8 mouse cellular contexts compared by ENCODE assay signal in the genomic region with DNA sequence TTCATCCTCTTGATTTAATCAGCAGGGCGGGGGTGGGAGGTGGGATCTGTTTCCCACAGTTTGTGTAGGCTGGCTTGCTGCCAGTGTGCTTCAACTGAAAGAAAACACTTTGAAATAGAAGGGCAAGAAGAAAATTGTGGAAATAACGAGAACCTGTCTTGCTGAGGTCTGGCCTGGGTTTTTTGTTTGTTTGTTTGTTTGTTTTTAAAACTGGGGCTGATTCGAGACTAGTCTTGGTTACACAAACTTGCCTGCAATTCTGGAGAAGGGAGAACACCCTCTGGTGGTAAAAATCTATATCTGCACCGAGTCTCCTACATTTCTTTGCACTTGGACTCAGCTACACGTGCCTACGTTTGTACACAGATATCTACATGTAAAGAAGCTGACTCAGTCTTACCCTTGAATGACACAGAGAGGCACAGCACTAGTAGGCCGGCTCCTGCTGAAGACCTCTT. TPM values are rescaled to one million over a fixed set of nuclear protein-coding genes. Genes with fewer than 3 reads are reported as not detected.
DNase-seq lines count a peak whose midpoint lies in the region; ATAC-seq and TF ChIP-seq lines count a peak whose summit lies in the region.

No protein-coding gene starts in this region.

- ATAC-seq in embryonic facial prominence, embryonic 14.5 days (ENCODE audit: low read depth), result peak; percentile 20; the same call in 1 of the 2 replicates
- peak; percentile 61; the same call in 1 of the 2 replicates for ATAC-seq in hindbrain, embryonic 15.5 days (ENCODE audit: low FRiP score, low read depth)
- ATAC-seq in midbrain, embryonic 11.5 days (ENCODE audit: low FRiP score), result no peak

- H3K4me2 ChIP-seq in embryonic facial prominence, embryonic 14.5 days (ENCODE audit: low read depth, low read length), result peak overlapping the region; percentile 6; the same call in 1 of the 2 replicates
- H3K4me2 ChIP-seq in hindbrain, embryonic 15.5 days, result no peak overlapping the region
- H3K4me2 ChIP-seq in midbrain, embryonic 11.5 days, result no peak overlapping the region

- no peaks in the 10 kb centered on the region for H3K79me2 ChIP-seq in heart, adult 2 months (replicated peaks; ENCODE audit: control insufficient read depth, insufficient read depth, low read length)

- TF ChIP-seq POLR2A in heart, adult 2 months (IDR thresholded peaks at IDR 0.05; ENCODE audit: insufficient read depth, low read depth, low read length), result 0 out of 2 replicates have a peak, but pooled peaks have one; percentile 19

- H3K9ac ChIP-seq in heart, adult 2 months (ENCODE audit: low read depth, low read length), result peak overlapping the region; percentile 25
- no peak overlapping the region for H3K9ac ChIP-seq in embryonic facial prominence, embryonic 14.5 days (ENCODE audit: low read depth, low read length)
- no peak overlapping the region for H3K9ac ChIP-seq in hindbrain, embryonic 15.5 days
- no peak overlapping the region for H3K9ac ChIP-seq in midbrain, embryonic 11.5 days (ENCODE audit: low read length)

- DNase-seq in heart, adult 2 months, result peak in 1 of 2 experiments; percentile 39
- DNase-seq in heart, postnatal 4 days, result no peak
- peak; percentile 64 for DNase-seq in R1 (ENCODE audit: low read depth, low spot score)
- peak; percentile 75 for DNase-seq in embryonic facial prominence, embryonic 14.5 days (ENCODE audit: low spot score)
- DNase-seq in left cerebral cortex, adult 9 months (ENCODE audit: low spot score in 2 of 2), result peak; percentile 20 to 64
- peak; percentile 85 for DNase-seq in midbrain, embryonic 11.5 days (ENCODE audit: low spot score, missing footprints)
- no peak for DNase-seq in spleen, adult 18-20 months

- H3K27me3 ChIP-seq in heart, adult 2 months (ENCODE audit: control insufficient read depth, insufficient read depth, low read length), result no peaks in the 10 kb centered on the region
- no peaks in the 10 kb centered on the region for H3K27me3 ChIP-seq in embryonic facial prominence, embryonic 14.5 days (replicated peaks; ENCODE audit: control insufficient read depth, insufficient read depth, low read length)
- no peaks in the 10 kb centered on the region for H3K27me3 ChIP-seq in hindbrain, embryonic 15.5 days
- no peaks in the 10 kb centered on the region for H3K27me3 ChIP-seq in midbrain, embryonic 11.5 days (ENCODE audit: control insufficient read depth, insufficient read depth, low read length)

- H3K9me3 ChIP-seq in embryonic facial prominence, embryonic 14.5 days (ENCODE audit: control insufficient read depth, low read length), result no peaks in the 10 kb centered on the region
- no peaks in the 10 kb centered on the region for H3K9me3 ChIP-seq in hindbrain, embryonic 15.5 days
- H3K9me3 ChIP-seq in midbrain, embryonic 11.5 days (ENCODE audit: control insufficient read depth, low read length), result no peaks in the 10 kb centered on the region

- peaks cover 6% of the 10 kb centered on the region for H3K36me3 ChIP-seq in heart, adult 2 months (ENCODE audit: control insufficient read depth, insufficient read depth, low read length)
- no peaks in the 10 kb centered on the region for H3K36me3 ChIP-seq in embryonic facial prominence, embryonic 14.5 days (ENCODE audit: control insufficient read depth, insufficient read depth, low read length)
- no peaks in the 10 kb centered on the region for H3K36me3 ChIP-seq in hindbrain, embryonic 15.5 days
- no peaks in the 10 kb centered on the region for H3K36me3 ChIP-seq in midbrain, embryonic 11.5 days (ENCODE audit: control insufficient read depth, insufficient read depth, low read length)

- no peak for TF ChIP-seq EP300 in heart, adult 2 months (IDR thresholded peaks at IDR 0.05; ENCODE audit: insufficient read depth, low read depth, low read length)

- H3K4me3 ChIP-seq in heart, adult 2 months, result no peak overlapping the region
- no peak overlapping the region for H3K4me3 ChIP-seq in embryonic facial prominence, embryonic 14.5 days (ENCODE audit: low read depth, low read length)
- no peak overlapping the region for H3K4me3 ChIP-seq in hindbrain, embryonic 15.5 days
- no peak overlapping the region for H3K4me3 ChIP-seq in midbrain, embryonic 11.5 days (ENCODE audit: low read depth, low read length)

- peak; percentile 91 for TF ChIP-seq CTCF in heart, adult 2 months (IDR thresholded peaks at IDR 0.05)

- 5% methylated on average over 7 of the region's 7 CpGs for WGBS in heart, adult 2 months
- WGBS in embryonic facial prominence, embryonic 14.5 days, result 18% methylated on average over 7 of the region's 7 CpGs
- 27% methylated on average over 7 of the region's 7 CpGs for WGBS in hindbrain, embryonic 15.5 days
- 34% methylated on average over 7 of the region's 7 CpGs for WGBS in midbrain, embryonic 11.5 days

- H3K27ac ChIP-seq in heart, adult 2 months, result peak overlapping the region; percentile 88
- H3K27ac ChIP-seq in embryonic facial prominence, embryonic 14.5 days (replicated peaks; ENCODE audit: low read depth, low read length), result peak overlapping the region; percentile 25
- peak overlapping the region; percentile 77 for H3K27ac ChIP-seq in hindbrain, embryonic 15.5 days (replicated peaks)
- H3K27ac ChIP-seq in midbrain, embryonic 11.5 days (ENCODE audit: low read depth, low read length), result no peak overlapping the region

- H3K4me1 ChIP-seq in heart, adult 2 months (ENCODE audit: control insufficient read depth, insufficient read depth, low read length), result peaks cover 23% of the 10 kb centered on the region
- peaks cover 19% of the 10 kb centered on the region for H3K4me1 ChIP-seq in embryonic facial prominence, embryonic 14.5 days (ENCODE audit: control insufficient read depth, insufficient read depth, low read length)
- peaks cover 11% of the 10 kb centered on the region; the same call in 1 of the 2 replicates for H3K4me1 ChIP-seq in hindbrain, embryonic 15.5 days (replicated peaks)
- no peaks in the 10 kb centered on the region for H3K4me1 ChIP-seq in midbrain, embryonic 11.5 days (ENCODE audit: control insufficient read depth, insufficient read depth, low read length)

- intact Hi-C loops in heart, adult 2 months (cut with DNase I), result loop anchor here (1.0 to 5.0 kb wide), 3 partner anchors 90 to 367 kb away; partner anchors contain the start of gene Itm2b

RNA-seq across cellular contexts. Expression of gene Med4, which starts 35.2 kb away (rescaled TPM):
- total RNA-seq in heart, adult 2 months (2021), result 10 to 100 TPM; 19.5 to 23.5 TPM
- polyA plus RNA-seq in heart, adult 2 months (2012; rRNA removed), result 12.5 and 18.2 TPM in 2 replicates
- total RNA-seq in heart, postnatal 4 days (2021), result 10 to 100 TPM; 24.9 to 25.3 TPM
- polyA plus RNA-seq in embryonic facial prominence, embryonic 14.5 days (2014; fragmentation: Nextera tagmentation; extraction: Ambion mirVana), result 72.9 and 73.5 TPM in 2 replicates
- 78.7 and 79.0 TPM in 2 replicates for polyA plus RNA-seq in hindbrain, embryonic 15.5 days (2015; fragmentation: Nextera tagmentation; extraction: Ambion mirVana)
- polyA plus RNA-seq in midbrain, embryonic 11.5 days (2014; fragmentation: Nextera tagmentation; extraction: Ambion mirVana), result 100 and 105 TPM in 2 replicates

RNA-seq across cellular contexts. Expression of gene Sucla2, which starts 50.5 kb away (rescaled TPM):
- 100 to 1,000 TPM; 693 to 811 TPM for total RNA-seq in heart, adult 2 months (2021)
- polyA plus RNA-seq in heart, adult 2 months (2012; rRNA removed), result 125 and 246 TPM in 2 replicates
- total RNA-seq in heart, postnatal 4 days (2021), result 100 to 1,000 TPM; 381 to 391 TPM
- polyA plus RNA-seq in embryonic facial prominence, embryonic 14.5 days (2014; fragmentation: Nextera tagmentation; extraction: Ambion mirVana), result 121 and 127 TPM in 2 replicates
- 122 and 124 TPM in 2 replicates for polyA plus RNA-seq in hindbrain, embryonic 15.5 days (2015; fragmentation: Nextera tagmentation; extraction: Ambion mirVana)
- polyA plus RNA-seq in midbrain, embryonic 11.5 days (2014; fragmentation: Nextera tagmentation; extraction: Ambion mirVana), result 116 and 129 TPM in 2 replicates

Comparison
In these comparisons a context has a peak if more than half of its experiments do, and no peak if none do; other contexts are left out.
1. DNase-seq: peak in R1 (single experiment), embryonic facial prominence, embryonic 14.5 days (single experiment), left cerebral cortex, adult 9 months (2 of 2) and midbrain, embryonic 11.5 days (single experiment); none in heart, postnatal 4 days (single experiment) and spleen, adult 18-20 months (0 of 2).